Mouse (Mus musculus) embryo, embryonic 10 days (tissue): ENCODE data around the gene Tnfsf8.
A peak's percentile ranks its signal among the peaks of the same experiment; 100 is the strongest.

Experiments
- DNase-seq: peaks from one replicate; pipeline ENCODE4 v3.0.0-alpha.2; 2015; ENCODE audit warnings: low spot score

Gene Tnfsf8

DNA sequence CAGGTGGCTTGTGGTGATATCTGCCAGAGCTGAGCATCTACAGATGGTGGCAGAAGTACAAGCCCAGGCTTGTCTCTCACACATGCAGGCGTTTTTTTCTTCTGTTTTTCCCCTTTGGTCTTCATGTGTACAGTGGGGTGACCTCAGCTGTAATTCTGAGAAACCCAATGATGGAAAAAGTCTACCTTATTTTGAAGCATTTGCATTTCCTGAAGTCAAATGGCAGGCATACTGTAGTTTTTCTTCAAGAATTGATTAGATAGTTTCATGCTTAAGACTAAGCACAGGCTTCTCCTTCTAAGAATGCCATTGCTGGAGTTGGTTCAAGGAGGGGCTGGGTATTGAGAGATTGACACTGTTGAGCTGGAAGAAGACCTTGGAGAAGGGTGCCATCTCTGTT lies 18.9 kb downstream of the Tnfsf8 start:
- DNase-seq: no peak

DNA sequence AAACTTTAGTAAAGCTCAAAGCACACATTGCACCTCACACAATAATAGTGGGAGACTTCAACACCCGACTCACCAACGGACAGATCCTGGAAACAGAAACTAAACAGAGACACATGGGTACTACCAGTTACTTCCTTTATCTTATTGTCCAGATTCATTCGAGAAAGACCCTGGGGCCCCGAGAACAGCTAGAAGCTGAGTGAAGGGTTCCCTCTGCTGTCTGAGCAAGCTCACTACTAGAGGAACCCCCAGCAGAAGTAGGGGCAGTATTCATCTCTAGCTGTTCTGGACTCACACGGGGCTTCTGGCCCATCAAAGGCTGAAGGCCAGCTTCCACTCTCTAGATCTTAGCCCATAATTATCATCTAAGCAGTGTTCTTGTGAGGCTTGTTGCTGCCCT lies 20.7 kb downstream of the Tnfsf8 start:
- DNase-seq: peak; percentile 21

DNA sequence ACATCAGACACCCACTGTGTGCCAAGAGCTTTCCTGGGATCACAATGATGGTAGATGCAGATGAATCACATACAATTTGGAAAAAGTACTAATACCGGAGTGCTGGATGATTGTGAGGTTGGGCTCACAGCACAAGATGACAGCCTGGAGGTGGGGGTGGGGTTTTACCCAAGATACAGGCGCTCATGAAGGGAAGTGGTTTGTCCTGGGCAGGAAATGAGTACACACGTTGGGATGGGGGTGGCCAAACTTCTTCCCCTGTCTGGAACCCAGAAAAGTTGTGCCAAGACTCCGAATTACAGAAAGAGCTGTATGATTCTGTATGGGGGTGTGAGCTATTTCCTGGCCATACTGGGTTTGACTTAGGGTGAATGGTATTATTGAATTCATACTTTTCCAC lies 38.0 kb downstream of the Tnfsf8 start:
- no peak for DNase-seq

DNA sequence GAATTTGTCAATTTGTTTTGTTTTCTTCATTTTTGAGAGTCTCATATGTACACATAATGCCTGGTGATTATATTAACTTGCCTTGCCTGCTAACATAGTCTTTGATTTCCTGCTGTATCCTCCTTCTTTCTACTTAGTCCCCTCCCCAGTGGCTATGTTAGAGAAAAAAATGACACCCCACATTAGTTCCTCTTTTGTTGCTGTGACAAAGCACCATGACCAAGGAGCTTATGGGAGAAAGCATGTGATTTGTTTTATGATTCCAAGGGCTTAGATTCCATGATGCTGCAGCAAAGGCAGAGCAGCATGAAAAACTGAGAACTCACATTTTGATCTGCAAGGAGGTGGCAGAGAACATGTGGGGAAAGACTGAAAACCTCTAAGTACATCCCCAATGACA lies 43.6 kb downstream of the Tnfsf8 start:
- no peak for DNase-seq

DNA sequence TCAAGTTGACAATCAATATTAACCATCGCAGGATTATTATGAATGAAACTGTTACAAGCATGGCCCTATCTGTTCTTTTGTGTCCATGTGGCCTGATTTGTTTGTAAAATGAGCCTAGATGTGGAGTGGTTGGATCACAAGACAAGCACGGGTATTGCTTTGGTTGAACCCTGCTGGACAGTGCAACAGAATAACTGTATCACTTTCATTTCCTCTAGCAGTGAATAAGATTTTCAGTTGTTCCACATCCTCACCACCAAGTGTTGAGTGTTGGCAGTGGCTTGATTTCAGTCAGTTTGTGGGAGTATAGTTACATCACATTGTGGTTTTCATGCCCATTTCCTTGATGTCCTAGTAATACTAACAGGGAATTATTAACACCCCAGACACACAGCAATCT lies 45.5 kb downstream of the Tnfsf8 start:
- no peak for DNase-seq

DNA sequence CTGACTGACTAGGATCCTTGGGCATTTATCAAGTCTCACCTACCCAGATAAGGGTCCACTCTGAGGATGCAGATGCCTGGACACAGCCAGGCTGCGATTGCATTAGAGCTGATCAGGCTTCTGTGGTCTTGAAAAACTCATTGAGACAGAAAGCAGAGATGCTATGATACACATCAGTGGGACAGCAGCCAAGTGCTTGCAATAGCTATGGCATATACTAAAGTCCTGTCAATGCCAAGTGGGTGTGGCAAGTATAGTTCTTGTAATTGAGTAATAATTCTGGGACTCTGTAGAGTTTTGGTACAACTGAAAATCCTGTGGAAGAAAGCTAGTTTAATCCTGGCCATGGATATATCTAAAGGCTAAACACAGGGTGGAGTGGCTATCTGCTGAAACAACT lies 63.1 kb downstream of the Tnfsf8 start:
- no peak for DNase-seq

DNA sequence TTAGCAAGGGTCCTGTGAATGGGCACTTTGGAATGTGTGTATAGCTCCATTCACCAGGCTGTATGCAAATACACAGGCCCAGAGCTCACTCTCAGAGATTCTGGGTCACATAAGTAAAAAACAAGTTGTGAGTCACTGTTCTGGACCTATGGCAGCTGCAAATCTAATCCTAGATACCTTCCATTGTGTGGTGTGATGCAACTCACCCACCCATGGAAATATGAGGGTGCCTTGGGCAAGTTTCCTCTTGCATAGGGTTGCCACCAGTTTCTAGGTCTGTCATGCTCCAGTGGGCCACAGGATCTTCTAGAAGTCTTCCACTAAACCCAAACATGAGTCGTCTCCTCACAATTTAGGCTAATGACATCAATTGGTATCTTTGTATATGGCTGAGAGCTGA lies 64.6 kb downstream of the Tnfsf8 start:
- no peak for DNase-seq

DNA sequence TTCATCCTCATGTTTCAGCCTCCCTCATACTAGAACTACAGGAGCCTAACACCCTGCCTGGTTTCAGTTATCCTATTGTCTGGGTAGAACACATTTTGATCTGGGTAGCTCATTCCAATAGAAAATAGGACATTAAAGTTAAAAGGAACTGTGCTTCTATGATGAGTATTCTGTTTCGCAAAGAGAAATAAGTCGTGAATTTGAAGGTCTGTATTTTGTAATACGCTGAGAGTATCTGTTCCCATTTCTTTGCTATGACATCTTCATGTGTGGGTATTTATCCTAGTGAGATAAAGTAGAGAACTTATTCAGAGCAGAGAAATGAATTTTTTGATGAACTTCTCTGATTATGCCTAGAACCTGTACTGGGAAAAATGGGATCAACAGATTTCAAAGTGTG lies 68.8 kb downstream of the Tnfsf8 start:
- no peak for DNase-seq

DNA sequence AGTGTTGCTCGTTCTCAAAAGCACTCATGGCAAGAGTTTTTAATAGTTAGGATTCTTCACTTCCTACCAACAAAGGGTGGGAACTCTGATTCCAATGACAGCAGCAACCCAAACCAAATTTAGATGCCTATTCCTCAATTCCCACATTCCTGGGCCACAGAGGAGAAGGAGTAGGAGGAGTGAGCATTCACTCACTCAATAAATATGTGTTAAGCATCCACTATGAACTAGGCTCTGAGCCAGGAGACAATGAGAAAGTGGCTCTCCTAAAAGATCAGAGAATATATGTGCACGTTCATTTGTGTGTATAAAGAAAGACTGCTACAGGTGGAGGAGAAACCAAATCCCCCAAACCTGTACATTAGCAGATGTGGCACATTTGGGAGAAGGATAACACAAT lies 75.7 kb downstream of the Tnfsf8 start:
- no peak for DNase-seq

DNA sequence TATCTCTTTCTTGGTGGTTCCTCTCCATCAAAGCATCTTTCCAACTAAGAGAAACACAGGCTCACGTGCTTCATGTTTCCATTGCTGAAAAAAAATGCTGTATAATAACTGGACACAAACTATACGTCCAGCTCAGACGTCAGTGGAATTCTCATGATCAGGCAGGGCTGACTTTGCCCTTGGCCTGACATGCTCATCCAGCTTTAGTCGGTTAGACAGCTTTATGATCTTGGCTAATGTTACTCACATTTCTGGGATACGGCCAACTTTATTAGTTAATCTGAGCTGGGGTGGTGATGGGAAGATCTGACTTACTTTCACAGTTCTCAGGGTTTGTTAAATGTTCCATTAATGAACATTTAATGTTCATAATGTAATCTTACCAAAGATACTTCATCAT lies 77.3 kb downstream of the Tnfsf8 start:
- no peak for DNase-seq

DNA sequence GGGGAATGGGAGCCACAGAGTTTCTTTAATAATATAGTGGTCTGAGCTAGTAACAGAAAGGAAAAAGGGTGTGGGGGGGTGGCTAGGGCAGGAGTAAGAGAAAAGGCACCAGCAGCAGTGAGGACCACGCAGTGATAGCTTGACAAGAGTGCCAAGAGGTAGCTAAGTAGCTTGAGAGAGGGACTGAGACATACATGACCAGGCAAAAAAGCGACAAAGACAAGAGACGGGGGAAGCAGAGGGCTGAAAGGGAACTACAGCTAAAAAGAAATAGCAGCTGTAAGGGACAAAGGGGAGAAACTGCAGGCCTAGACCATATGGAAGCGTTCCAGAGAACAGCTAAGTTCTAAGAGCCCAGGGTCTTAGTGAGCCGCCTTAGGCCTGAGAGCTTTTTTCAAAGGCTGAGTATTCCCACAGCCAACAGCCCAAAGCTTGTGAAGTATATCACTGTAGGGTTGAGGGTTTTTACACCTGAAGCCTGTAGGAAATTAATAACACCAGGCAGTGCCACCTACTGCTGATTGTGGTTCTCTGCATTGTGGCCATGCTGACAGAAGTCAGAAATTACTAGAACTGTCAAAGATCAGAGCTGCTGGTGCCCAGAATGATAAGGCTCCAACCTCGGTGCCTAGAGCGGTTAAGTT lies 78.1 kb downstream of the Tnfsf8 start:
- DNase-seq: no peak
